Mouse (Mus musculus): Measurements from ENCODE around the gene Scyl3.

The Scyl3 gene

GRCm38 (mm10) chr1:163928846-163929245, at the start of gene Scyl3:
Gene Scyl3, plus strand, starts transcription at chr1:163929100.
- no peak for DNase-seq (ENCODE audit: low read depth, low spot score)

- no peak for DNase-seq (ENCODE audit: low read depth, low spot score)
These were observed 39.3 kb upstream of the Scyl3 start for GRCm38 (mm10) chr1:163889629-163890028.

- no peak for DNase-seq (ENCODE audit: low read depth, low spot score)
These were observed 35.6 kb upstream of the Scyl3 start for GRCm38 (mm10) chr1:163893294-163893693.

GRCm38 (mm10) chr1:163893774-163894527, 34.9 kb upstream of the Scyl3 start:
- DNase-seq (ENCODE audit: low read depth, low spot score), result peak; percentile 44

- peak; percentile 30 for DNase-seq (ENCODE audit: low read depth, low spot score)
These were observed 30.6 kb upstream of the Scyl3 start for GRCm38 (mm10) chr1:163898291-163898764.

- no peak for DNase-seq (ENCODE audit: low read depth, low spot score)
These were observed 29.3 kb upstream of the Scyl3 start for GRCm38 (mm10) chr1:163899575-163899974.

- DNase-seq (ENCODE audit: low read depth, low spot score), result no peak
These were observed 28.7 kb upstream of the Scyl3 start for GRCm38 (mm10) chr1:163900168-163900567.

GRCm38 (mm10) chr1:163903411-163903810, 25.5 kb upstream of the Scyl3 start:
- DNase-seq (ENCODE audit: low read depth, low spot score), result no peak

- DNase-seq (ENCODE audit: low read depth, low spot score), result peak; percentile 40
These were observed 21.7 kb upstream of the Scyl3 start for GRCm38 (mm10) chr1:163907007-163907811.

GRCm38 (mm10) chr1:163908389-163908788, 20.5 kb upstream of the Scyl3 start:
- DNase-seq (ENCODE audit: low read depth, low spot score), result no peak

- DNase-seq (ENCODE audit: low read depth, low spot score), result peak; percentile 57
These were observed 18.6 kb upstream of the Scyl3 start for GRCm38 (mm10) chr1:163910343-163910742.

GRCm38 (mm10) chr1:163910785-163911184, 18.1 kb upstream of the Scyl3 start:
- no peak for DNase-seq (ENCODE audit: low read depth, low spot score)

GRCm38 (mm10) chr1:163911981-163912380, 16.9 kb upstream of the Scyl3 start:
- no peak for DNase-seq (ENCODE audit: low read depth, low spot score)

GRCm38 (mm10) chr1:163917349-163918160, 11.3 kb upstream of the Scyl3 start:
- DNase-seq (ENCODE audit: low read depth, low spot score), result no peak

- no peak for DNase-seq (ENCODE audit: low read depth, low spot score)
These were observed 4.8 kb upstream of the Scyl3 start for GRCm38 (mm10) chr1:163924093-163924492.

- peak; percentile 77 for DNase-seq (ENCODE audit: low read depth, low spot score)
These were observed 947 bp downstream of the Scyl3 start for GRCm38 (mm10) chr1:163929636-163930457.

GRCm38 (mm10) chr1:163930458-163930794, 1.5 kb downstream of the Scyl3 start:
- DNase-seq (ENCODE audit: low read depth, low spot score), result no peak

- DNase-seq (ENCODE audit: low read depth, low spot score), result no peak
These were observed 2.9 kb downstream of the Scyl3 start for GRCm38 (mm10) chr1:163931801-163932200.

GRCm38 (mm10) chr1:163934591-163934990, 5.7 kb downstream of the Scyl3 start:
- DNase-seq (ENCODE audit: low read depth, low spot score), result no peak

GRCm38 (mm10) chr1:163942056-163942455, 13.2 kb downstream of the Scyl3 start:
- DNase-seq (ENCODE audit: low read depth, low spot score), result no peak

- DNase-seq (ENCODE audit: low read depth, low spot score), result no peak
These were observed 24.5 kb downstream of the Scyl3 start for GRCm38 (mm10) chr1:163953396-163953795.
